Mouse (Mus musculus) thymus, adult 2 months (tissue): ENCODE results near the gene Fam214a.

Experiments
- CTCF ChIP-seq: fragments of 200-500 bp; IDR thresholded peaks from 2 replicates; pipeline ENCODE4 v1.5.1; 2012; ENCODE audit warnings: mild to moderate bottlenecking, control low read depth, low read length, moderate library complexity, borderline replicate concordance; ENCODE audit not compliant: control insufficient read depth, poor library complexity, insufficient read depth; ENCODE audit errors: extremely low read depth
- POLR2A ChIP-seq: fragments of 200-500 bp; IDR thresholded peaks from 2 replicates; pipeline ENCODE4 v1.6.1; 2012; ENCODE audit warnings: mild to moderate bottlenecking, low read length, control low read depth, moderate library complexity; ENCODE audit not compliant: control insufficient read depth, poor library complexity, insufficient read depth; ENCODE audit errors: extremely low read depth

GRCm38 (mm10) chr9:75033141-75033540 lies 80.5 kb downstream of the Fam214a start:
- TF ChIP-seq CTCF = no peak
- TF ChIP-seq POLR2A = no peak
